8 mouse cellular contexts compared by ENCODE assay signal in the genomic region with DNA sequence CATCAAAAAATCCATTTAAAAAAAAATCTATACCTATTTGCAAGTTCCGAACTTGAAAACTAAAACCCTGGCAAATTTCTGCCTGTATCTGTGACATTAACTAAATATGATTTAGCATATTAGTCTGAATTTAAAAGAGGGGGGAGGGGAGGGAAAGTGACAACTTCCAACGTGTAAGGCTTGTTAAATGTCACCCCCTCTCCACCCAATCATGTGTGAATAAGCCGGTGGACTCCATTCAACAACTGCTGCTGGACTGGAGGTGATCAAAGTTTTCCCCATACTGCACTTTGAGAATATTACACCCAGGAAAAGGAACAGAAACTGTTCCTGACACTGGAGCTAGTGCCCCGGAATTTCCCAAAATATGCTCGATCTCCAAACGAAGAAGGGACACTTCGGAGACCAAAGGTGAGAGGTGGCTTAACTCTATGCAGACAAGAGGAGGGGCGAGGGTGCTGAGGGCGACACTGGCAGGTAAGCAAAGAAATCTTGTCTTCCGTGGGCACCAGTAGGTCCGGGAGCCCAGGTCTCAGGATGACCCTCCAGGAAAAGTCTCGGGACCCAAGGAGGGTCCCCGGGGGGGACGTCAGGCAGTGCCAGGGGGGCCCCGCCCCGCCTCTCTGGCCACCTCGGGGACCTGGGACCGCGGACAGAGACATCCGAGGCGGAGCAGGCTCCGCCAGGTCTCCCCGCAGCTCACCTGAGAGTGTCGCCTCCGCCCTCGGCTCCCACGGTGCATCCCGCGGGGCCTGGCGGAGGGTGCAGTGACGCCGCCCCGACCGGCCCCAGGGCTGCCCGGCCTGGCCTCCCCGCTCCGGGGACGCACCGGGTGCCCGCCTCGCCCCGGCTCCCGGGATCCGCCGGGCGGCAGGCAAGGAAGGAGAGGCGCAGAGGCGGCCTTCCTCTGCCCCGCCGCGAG. TPM values are rescaled to one million over a fixed set of nuclear protein-coding genes. Genes with fewer than 3 reads are reported as not detected.
DNase-seq lines count a peak whose midpoint lies in the region; TF ChIP-seq lines count a peak whose summit lies in the region.

No protein-coding gene starts in this region.

- peaks cover 33% of the 10 kb centered on the region for H3K79me2 ChIP-seq in myocyte (ENCODE audit: control insufficient read depth, insufficient read depth)

- peak overlapping the region; percentile 87 for H3ac ChIP-seq in myocyte (ENCODE audit: control insufficient read depth, insufficient read length)

- peak overlapping the region; percentile 92 for H3K4me2 ChIP-seq in myocyte (ENCODE audit: low read depth)

- no peak for TF ChIP-seq POLR2A in myocyte (IDR thresholded peaks at IDR 0.05; ENCODE audit: insufficient read length, low read depth)

- H3K4me3 ChIP-seq in heart, embryonic 10.5 days = peak overlapping the region; percentile 99
- peak overlapping the region; percentile 98 for H3K4me3 ChIP-seq in forebrain, embryonic 10.5 days
- peak overlapping the region; percentile 76 for H3K4me3 ChIP-seq in myocyte

- no peak for DNase-seq in heart, embryonic 10.5 days (ENCODE audit: low spot score)
- DNase-seq in heart, postnatal 4 days = no peak
- DNase-seq in urinary bladder, postnatal 10 days (ENCODE audit: low spot score) = peak; percentile 10
- no peak for DNase-seq in urinary bladder, postnatal 36 days (ENCODE audit: low spot score in 2 of 2)
- DNase-seq in forebrain, embryonic 10.5 days (ENCODE audit: extremely low spot score, low spot score) = no peak
- peak; percentile 68 for DNase-seq in liver
- no peak for DNase-seq in adrenal gland, postnatal 14 days

- peak overlapping the region; percentile 98 for H3K27ac ChIP-seq in heart, embryonic 10.5 days
- H3K27ac ChIP-seq in forebrain, embryonic 10.5 days = peak overlapping the region; percentile 99

- H3K9me3 ChIP-seq in heart, embryonic 10.5 days = no peaks in the 10 kb centered on the region
- H3K9me3 ChIP-seq in forebrain, embryonic 10.5 days = no peaks in the 10 kb centered on the region

- H3K27me3 ChIP-seq in heart, embryonic 10.5 days (ENCODE audit: insufficient read depth, poor library complexity, severe bottlenecking) = no peaks in the 10 kb centered on the region
- no peaks in the 10 kb centered on the region for H3K27me3 ChIP-seq in forebrain, embryonic 10.5 days (ENCODE audit: poor library complexity, severe bottlenecking)
- peaks cover 3% of the 10 kb centered on the region for H3K27me3 ChIP-seq in myocyte (ENCODE audit: control insufficient read depth, insufficient read depth, insufficient read length)

- WGBS in heart, embryonic 10.5 days = 2% methylated on average over 51 of the region's 51 CpGs
- WGBS in forebrain, embryonic 10.5 days = 2% methylated on average over 51 of the region's 51 CpGs

- peaks cover 20% of the 10 kb centered on the region for H3K4me1 ChIP-seq in heart, embryonic 10.5 days
- peaks cover 24% of the 10 kb centered on the region for H3K4me1 ChIP-seq in forebrain, embryonic 10.5 days

- H3K36me3 ChIP-seq in heart, embryonic 10.5 days = no peaks in the 10 kb centered on the region
- no peaks in the 10 kb centered on the region for H3K36me3 ChIP-seq in forebrain, embryonic 10.5 days (replicated peaks)
- H3K36me3 ChIP-seq in myocyte (ENCODE audit: control insufficient read depth, insufficient read depth) = no peaks in the 10 kb centered on the region

TF ChIP-seq in myocyte, 11 proteins besides CTCF, POLR2A, EP300 and RAD21:
- TF ChIP-seq SRF (IDR thresholded peaks at IDR 0.05; ENCODE audit: control insufficient read depth, insufficient read length, low read depth) (no peak), MYOG (IDR thresholded peaks at IDR 0.05; ENCODE audit: control insufficient read depth in 1 of 3, insufficient read depth in 1 of 3, insufficient read length in 2 of 3, low read depth in 2 of 3) (no peak), TCF3 (IDR thresholded peaks at IDR 0.05; ENCODE audit: insufficient read length, low read depth) (no peak), CEBPB (IDR thresholded peaks at IDR 0.05; ENCODE audit: insufficient read depth, poor library complexity, severe bottlenecking) (no peak), REST (IDR thresholded peaks at IDR 0.05; ENCODE audit: insufficient read depth, insufficient read length) (no peak), MYOD1 (IDR thresholded peaks at IDR 0.05; ENCODE audit: control insufficient read depth in 1 of 3, insufficient read length in 2 of 3, low read depth in 2 of 3) (no peak), E2F4 (IDR thresholded peaks at IDR 0.05; ENCODE audit: insufficient read depth) (no peak), TCF12 (IDR thresholded peaks at IDR 0.05; ENCODE audit: insufficient read depth, poor library complexity, severe bottlenecking) (no peak), USF1 (IDR thresholded peaks at IDR 0.05; ENCODE audit: low read depth) (no peak), POLR2AphosphoS2 (IDR thresholded peaks at IDR 0.05; ENCODE audit: insufficient read length, low read depth) (no peak), MAX (IDR thresholded peaks at IDR 0.05; ENCODE audit: low read depth) (no peak)

RNA-seq across cellular contexts. Expression of a gene that starts 0.6 kb away (rescaled TPM):
- 4.5 and 5.0 TPM in 2 replicates for polyA plus RNA-seq in heart, embryonic 10.5 days (2016; fragmentation: Nextera tagmentation; extraction: Ambion mirVana)
- 10 to 100 TPM; 35.4 to 37.7 TPM for total RNA-seq in heart, postnatal 4 days (2021)
- polyA plus RNA-seq in forebrain, embryonic 10.5 days (2016; fragmentation: Nextera tagmentation; extraction: Ambion mirVana) = 5.7 and 6.1 TPM in 2 replicates
- polyA plus RNA-seq in myocyte (2012; fragmentation: generic; extraction: Trizol) = 3.4 TPM
- total RNA-seq in adrenal gland, postnatal 14 days (2021) = 33.6 and 39.6 TPM in 2 replicates

Comparison
In these comparisons a context has a peak if more than half of its experiments do, and no peak if none do; other contexts are left out.
1. DNase-seq: peak in urinary bladder, postnatal 10 days (single experiment) and liver (single experiment); none in heart, embryonic 10.5 days (single experiment), heart, postnatal 4 days (single experiment), urinary bladder, postnatal 36 days (0 of 2), forebrain, embryonic 10.5 days (single experiment) and adrenal gland, postnatal 14 days (single experiment).
2. Peak in every context shown above with its lines, with median percentiles within 50 percentile points of each other: H3K4me3 ChIP-seq.